Mouse (Mus musculus): ENCODE measurements at regions not wholly inside any gene's neighbourhood (a gene's known extent, or its start where the extent isn't known, plus 50 kb on each side); places are given as distances from the start of the nearest gene placed in this dataset.

DNA sequence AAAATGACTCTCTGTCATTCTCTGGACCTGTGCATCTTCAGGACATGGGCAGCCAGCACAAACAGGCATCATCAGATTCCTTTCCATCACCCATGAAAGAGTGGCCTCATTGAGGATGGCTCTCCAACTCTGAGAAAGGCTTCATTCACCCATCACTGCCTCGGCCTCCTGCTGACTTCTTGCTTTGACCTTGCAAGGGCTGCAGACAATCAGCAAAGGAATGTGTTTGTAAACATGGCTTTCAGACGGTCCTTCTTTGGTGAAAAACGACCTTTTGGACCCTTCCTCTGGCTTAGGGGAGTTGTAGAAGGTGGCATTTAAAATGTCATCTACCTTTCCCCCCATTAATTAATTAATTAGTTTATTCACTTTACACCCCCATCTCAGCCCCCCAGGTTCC is 134.3 kb downstream of the Moxd1 start:
- no peak for DNase-seq

DNA sequence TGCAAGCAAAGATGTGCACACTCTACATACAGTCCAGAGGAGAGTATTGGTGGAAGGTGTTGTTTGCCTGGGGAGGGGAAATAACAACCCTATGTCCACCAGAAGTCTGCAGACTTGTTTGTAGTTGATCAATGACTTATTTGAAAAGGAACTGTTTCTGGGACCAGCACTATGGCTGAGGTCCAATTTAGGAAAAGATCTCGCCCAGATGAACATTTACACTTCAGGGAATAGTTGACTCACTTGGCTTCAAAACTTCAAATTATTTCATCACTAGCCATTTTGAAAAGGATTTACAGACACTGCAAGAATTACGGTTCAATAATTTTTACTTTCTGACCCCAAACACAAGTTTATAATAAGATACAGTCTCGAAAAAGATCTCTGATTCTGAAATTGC is 138.1 kb downstream of the Moxd1 start:
- DNase-seq: no peak

DNA sequence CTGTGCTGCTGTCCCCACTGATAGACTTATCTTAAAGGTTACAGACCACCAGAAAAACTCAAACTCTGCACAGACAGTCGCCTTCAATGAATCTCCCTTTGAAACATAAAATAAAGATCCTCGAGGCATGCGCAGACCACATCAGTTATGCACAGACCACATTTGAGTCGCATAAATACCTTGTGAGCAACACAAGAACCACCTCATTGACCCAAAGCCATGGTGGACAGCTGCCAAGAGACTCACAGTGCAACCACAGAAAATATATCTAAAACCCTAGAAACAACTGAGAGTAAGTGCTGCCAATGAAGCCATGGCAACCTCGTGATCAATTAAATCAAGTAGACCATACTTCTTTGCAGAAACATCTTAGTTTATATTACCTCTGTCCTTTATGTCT is 142.1 kb downstream of the Moxd1 start:
- no peak for DNase-seq

DNA sequence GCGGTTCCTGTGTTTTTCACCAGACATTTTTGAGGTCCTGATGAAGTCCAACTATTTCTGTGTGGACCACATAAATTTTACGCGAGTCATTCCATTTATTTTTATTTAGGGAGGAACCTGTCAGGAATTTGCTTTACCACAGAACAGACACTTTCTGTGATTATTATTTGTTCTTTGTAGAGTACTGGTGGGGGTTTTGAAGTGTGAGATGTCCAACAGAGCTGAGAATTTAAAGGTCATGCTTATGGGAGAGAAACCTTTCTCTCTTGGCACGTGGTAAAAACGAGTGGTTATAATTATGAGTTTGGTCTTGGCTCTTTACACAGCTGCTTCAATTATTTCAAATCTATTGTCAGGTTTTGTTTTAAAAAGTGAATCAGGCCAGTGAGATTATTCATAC is 143.7 kb downstream of the Moxd1 start:
- no peak for DNase-seq

DNA sequence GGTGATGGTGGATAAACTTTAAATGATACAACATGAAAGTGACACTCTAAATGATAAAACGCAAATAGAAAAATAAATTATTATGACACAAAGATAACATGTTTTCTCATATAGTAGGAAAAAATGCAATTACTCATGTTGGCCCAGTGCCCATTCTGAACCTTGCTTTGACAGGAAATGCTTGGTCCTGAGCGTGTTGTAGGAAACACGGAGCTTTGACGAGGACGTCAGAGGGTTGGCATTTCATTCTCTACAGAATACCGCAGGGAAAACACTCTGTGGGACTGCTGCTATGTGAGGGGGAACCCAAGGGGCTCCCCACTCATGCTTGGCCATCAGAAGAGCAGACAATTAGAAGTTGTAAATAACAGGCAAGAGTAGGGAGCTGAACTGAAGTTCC is 150.6 kb downstream of the Moxd1 start:
- DNase-seq: no peak

DNA sequence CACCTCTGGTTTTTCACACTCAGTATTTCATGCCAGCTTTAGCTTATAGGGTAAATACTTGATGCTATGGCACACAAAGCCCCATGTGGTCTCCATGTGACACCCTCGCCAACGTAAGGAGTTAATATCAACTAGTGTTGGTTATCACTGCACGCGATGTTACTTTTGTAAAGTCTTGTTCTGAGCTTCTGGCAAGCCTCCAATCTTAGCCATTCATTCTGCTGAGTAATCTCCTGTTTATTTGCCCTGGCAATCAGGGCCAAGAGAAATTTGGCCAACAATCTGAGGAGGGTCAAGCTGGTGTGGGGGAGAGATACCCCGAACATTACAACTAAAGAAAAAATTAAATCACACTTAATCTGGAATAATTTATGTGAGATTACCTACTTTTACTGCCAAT is 156.0 kb downstream of the Moxd1 start:
- DNase-seq: no peak

DNA sequence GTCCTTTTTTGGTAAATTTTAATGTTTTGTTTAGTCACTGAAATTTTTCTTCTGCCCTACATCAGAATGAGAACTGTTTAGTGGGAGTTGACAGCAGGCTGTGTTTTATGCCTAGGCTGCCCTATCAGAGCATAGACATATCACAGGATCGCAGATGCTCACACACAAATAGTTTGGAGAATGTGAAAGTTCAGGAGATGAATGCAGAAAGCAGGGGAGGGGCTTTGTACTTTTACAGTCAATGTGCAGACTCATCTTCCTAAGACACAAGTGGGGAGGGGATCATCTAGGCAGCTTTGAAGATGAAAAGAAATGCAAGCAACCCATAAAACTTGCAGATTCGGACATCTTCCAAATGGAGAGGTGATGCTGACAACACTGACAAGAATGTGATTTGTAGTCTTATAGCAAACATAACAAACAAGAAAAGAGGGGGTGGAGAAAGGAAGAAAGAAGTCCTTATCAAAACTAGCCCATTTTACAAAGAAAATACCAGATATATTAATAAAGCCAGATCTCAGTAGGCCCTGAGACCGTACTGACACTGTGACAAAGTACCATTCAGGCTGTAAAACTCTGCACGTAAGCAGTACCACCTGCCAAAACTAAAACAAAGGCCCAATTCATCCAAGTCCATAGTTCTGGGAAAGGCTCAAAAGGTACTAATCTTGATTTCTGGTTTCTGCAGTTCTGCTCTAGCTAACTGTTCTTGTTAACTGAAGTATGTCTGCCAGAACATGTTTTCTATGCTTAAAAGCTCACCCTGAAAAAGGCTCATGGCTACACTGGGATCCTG is 157.4 kb downstream of the Moxd1 start:
- DNase-seq: no peak

DNA sequence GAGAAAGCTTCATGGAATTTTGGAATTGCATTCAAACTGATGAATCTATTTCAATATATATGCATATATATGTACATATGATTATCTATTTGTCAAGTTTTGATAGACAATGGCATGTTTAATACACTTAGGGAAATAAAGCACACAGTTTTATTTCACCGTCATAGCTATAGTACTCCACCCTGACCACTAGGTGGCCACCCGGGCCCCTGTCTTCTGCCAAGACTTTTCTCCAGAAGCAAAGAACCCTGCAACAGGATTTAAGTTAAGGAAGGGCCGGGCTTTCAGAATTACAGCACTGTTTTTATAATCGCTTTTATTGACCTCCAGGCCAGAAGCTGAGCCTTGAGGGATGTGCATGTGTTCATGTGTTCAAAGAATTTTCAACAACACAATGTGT is 158.6 kb downstream of the Moxd1 start:
- peak; percentile 11 to 20 for DNase-seq

DNA sequence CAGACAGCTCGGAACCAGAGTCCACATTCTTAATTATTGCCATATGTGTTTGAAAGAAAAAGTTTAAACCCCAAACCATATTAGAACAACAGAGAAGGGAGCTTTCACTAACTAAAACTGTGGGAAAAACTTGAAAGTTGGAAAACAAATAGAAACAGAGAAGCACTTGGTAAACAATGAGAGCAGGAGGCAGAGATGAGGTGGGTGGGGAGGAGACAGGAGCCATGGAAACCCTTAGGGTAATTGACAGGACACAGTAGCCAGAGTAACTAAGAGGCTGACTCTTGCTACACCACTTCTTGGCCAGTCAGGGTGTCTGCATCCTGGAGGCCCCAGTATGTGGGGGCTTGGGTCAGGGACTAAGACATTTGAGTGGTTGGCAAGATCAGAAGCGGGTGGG is 160.7 kb downstream of the Moxd1 start:
- no peak for DNase-seq

DNA sequence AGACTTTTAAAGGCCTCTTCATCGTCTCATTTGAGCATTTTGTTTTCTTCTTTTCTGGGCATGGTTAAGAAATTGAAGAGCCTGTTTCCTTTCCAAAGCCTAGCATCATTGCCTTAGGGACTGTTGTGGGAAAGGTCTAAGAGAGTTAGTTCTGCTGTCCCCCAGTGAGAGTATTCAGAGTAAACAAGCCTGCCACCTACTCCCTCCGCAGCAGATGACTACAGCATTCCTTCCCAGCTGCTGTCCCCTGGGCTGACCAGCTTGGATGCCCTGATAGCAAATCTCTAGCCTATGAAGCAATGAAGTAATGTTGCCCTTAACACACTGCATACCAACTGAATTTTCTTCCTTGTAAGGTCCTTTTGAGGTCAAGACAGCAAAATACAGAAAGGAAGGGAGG is 164.9 kb downstream of the Moxd1 start:
- no peak for DNase-seq

DNA sequence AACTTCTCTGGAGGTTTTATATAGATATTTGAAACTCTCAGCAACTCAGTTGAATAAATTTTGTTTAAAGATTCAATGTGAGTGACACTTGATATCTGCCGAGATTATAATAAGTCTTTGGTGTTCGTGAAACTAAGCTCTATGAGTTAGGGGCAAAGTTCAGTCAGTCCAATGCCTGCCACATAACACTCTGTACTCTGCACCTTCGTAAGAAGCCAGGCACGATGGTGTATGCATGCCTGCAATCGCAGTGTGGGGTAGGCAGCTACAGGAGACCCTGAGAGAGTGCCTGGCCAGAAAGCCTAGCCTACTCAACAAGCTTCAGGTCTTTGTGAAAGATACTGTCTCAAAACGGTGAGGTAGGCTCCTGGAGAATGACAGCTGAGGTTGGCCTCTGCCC is 167.7 kb downstream of the Moxd1 start:
- no peak for DNase-seq

DNA sequence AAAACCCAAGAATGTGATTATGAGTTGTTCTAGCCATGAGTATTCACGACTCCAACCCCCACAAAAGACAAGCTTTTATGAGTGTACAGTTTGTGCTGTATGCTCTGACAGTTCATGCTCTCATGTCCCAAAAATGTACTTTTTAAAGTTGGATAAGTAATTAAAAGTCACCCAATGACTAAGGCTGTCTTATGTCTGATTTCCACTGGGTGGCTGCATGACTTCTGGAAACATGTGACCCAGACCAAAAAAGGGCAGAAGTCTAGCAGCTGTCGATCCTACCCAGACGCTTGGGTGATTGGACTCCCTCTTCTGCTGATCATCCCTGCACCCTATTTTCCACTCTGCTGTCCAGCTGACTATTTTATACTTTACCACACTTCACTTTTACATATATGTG is 168.7 kb downstream of the Moxd1 start:
- no peak for DNase-seq

DNA sequence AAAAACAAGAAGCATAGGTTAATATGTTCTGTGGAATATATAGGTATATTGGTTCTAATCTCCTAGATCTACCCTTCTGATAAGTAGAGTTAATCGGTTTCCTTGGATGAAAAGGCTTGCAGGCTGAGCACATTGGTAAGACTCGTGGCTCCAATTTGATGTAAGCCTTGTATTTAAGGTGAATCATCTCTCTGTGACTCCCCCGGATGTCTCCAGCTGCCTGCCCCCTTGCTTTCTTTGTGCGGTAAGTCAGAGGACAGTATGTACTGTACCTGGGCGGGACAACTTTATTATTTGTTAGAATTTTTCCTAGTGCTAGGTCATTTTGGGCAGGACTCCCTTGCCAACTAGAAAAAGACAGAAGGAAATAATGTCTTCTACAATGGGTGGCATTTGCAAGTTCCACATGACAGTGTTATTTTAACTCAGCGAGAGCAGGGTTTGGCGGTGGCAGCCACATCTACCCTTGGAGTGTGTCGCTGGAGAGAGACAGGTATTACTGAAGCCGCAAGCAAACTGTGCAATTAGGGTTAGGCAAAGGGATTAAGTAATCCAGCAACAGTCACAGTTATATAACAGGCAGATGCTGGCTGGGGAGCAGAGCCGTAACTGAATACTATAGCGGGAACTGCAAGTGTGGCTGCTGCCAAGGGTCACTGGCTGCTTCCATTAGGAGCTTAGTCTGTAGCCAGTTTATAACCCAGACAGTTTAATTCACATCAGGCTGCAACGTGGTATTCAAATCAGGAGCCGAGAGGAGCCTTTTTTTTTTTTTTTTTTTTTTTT is 172.9 kb downstream of the Moxd1 start:
- DNase-seq: no peak

DNA sequence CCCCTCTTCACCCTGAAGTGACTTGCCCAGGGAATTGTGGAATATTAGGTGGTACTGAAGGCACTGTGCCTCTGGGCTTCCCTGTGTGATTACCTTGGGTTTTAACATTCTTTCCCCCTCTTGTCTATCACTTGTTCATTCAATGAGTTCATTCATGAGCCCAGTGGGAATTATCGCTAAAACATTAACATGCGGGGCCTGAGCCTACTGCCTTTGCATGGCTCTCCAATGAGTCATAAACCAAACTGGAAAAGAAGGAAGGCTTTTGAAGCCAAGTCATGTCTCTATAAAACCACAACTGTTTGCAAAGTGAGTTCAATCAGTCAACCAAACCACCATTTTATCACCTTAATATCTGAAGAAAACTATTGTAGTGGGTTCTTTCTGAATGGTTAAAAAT is 173.8 kb downstream of the Moxd1 start:
- no peak for DNase-seq

DNA sequence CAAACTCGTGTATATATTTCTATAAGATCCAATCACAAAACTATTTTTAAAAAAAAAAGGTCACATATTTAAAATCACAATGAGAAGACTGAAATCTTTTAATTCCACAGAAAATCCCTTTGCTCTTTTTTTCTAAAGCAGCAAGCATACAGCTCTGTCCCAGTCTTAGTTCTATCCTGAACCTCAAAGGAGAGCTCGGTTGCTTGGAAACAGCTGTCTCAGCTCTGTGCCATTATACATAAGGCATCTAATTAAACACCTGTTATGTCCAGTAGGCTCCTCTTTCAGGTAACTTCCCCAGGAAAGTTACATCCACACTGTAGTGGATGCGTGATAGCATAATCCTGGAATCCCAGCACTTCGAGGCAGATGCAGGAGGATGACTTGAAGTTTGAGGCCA is 181.5 kb downstream of the Moxd1 start:
- DNase-seq: no peak

DNA sequence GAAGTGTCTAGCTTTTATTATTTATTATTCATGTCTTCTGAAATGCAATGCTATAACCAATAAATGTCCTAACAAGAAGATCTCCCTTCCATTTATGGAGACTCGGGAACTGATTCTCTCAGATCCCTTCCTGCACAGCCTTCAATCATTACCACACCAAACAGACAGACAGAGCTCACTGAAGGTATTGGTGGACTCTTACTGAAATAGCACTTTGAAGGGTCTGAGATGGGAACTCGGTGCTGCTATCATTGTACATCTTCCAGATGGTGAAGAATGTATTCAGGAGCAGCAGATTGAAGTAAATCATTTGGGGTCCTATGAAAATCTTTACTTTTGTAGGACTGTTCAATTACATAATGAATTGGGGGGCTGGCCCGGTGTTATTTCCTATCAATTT is 183.6 kb downstream of the Moxd1 start:
- DNase-seq: no peak

DNA sequence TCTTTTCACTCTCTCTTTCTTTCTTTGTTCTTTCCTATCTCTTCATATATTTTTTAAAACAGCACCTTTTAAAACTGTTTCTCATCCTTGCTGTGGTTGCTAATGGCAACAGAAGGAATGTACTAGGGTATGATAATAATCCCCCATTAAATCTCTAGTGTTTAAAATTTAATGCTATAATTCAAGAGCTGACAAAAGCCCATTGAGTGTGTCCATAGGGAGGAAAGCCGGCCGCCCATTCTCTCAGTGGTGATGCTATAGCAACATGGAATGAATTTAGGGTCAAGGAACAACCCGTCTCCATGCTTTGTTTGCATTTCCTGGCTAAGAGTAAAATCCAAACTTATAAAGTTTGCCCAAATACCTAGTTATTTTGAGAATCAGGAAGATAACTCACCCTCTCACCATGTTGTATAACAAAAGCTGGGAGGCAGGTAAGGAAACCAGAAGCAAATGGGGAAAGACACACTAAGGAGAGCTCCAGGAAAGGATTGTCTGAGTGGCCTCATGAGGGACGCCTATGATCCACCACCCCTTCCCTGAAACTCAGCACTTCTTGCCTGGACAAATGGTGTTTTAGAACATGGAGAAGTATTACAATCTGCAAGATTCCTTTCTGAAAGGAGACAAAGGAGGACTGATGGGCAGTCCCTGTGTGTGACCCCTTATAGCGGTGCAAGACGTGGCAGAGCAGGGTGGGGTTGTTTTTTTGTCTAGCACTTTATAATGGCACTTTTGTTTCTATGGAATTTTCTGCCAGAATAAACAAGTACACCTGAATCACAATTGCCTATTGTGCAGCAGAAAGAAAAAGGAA is 184.3 kb downstream of the Moxd1 start:
- no peak for DNase-seq

DNA sequence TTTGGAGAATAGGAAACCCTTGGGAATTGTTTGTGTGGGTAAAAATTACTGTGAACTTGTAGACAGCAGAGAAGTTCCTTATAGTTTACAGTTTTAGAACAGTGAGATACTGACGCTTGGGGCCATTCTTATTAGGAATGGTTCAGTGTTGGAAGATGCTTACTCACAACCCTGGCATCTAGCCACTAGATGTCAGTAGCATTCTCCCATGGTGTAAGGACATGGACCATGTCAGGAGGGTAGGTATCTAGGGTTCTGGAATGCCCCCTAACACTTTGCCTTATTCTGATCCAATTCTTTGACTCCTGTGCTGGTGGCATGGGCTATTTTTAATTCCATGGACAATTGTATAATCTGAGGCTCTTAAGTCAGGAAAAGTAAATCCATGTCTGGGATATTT is 185.3 kb upstream of the Ccn2 start:
- peak in 1 of 2 experiments; percentile 3 for DNase-seq

DNA sequence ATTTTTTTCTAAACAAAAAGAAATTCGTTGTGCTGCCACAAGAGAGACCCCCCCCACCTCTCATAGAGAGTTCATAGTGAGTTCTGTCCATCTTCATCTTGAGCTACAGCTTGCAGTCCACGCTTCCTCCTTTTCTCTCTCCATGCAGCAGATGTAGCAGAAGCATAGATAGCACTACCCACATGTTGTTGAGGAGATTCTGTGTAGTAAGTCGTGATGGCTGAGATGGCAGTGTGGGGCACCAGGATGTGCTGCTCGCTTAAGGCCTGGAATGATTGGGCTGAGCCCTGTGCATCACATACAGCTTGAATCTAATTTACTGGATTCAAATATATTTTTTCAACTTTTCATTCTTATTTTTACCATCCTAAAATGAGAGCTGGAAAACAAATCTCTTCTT is 184.4 kb upstream of the Ccn2 start:
- DNase-seq: no peak

DNA sequence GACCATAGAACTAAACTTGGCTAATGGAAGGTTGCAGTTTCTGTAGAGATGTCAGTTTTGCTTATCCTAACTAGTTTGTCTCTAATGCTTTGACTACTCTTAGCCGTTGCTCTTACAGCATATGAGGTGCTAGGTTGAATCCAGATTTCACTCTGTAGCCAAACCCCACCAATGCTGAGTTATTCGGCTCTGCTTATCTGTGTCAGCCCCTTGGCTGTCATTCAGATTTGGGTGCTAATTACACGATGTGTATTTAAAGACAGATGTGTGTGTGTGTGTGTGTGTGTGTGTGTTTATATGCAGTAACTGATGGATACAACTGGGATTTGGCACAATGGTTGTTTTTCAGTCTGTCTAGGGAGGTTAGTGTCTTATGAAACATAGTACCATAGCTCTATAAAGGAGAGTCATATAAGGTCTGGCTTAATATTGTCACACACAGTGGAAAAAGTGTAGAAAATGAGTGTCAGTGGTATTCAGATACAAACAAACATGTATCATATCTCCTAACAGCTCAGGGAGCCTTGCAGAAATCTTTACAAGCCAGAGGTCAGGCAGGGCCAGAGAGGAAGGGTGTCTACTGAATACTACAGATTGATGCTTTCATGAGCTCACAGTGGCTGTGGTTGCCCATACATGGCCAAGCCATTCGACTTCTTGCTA is 172.6 kb upstream of the Ccn2 start:
- no peak for DNase-seq

DNA sequence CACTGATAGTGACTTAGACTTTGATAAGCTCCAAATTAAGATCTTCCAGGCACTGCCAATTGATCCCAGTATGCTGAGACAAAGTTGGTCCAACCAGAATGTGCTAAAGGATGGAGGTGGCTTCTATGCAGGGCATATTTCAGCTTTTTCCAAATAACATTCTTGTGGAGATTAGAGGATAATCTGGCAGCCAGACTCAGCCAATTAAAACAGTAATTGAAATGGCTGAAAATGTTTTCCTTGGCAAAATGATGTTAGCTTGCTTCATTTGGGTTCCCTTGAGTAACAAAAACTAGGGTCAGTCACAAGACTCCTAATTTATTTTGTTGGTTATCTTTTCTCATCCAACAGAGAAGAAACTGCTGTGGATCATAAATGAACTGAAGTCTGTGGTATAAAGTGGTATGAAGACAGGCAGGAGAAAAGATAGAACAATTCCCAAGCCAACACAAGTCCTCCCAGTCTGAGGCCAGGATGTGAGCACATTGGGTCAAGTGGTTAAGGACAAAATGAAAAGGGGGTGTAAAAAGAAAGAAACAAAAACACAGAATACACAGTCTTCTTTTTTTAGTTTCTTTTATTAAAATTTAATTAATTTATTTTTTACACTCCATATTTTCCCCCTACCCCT is 161.4 kb upstream of the Ccn2 start:
- DNase-seq: no peak

DNA sequence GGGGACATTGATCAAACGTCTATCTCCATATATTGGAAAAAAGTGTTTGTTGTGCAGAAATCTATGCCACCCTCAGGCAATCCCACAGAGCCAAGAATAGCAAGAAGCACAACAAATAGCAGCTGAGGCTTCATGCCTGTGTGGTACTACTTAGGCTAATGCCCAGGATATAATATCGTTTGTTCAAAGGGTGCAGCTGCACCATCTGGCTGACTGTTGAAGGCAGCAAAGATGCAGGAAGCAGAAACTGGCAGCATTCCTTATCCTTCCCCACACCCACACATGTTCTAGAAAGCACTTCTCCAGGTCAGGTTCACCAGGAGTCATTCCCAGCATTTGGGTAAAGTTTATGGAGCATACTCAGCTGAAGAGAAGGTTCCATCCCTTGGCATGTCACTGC is 158.1 kb upstream of the Ccn2 start:
- DNase-seq: no peak

DNA sequence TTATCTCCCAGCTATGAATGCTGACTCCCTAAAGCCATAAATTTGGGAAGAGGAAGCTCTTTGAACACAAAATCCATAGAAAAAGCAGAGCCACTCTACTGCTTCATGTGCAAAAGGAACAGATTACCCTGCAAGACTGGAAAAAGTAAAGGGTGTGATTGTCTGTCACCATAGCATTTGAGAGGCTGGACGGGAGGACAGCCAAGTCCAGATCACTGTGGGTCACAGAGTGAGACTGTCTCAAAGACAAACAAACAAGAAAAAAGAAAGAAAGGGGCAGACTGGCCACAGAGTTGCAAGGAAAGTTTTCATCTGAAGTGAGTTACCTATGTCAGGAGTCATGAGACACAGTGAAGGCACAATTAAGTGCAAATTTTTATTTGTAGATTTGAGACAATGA is 150.7 kb upstream of the Ccn2 start:
- no peak for DNase-seq

All from thymus, postnatal 36 days (tissue).